Mouse (Mus musculus) bone marrow, adult 2 months (tissue): ENCODE results near the gene Drg1.

Experiments used
- CTCF ChIP-seq: fragments of 200-500 bp; IDR thresholded peaks from 2 replicates; pipeline ENCODE4 v1.5.1; 2011; ENCODE audit warnings: low read length, control low read depth; ENCODE audit not compliant: control insufficient read depth, insufficient read depth
- POLR2A ChIP-seq: fragments of 200-500 bp; IDR thresholded peaks from 2 replicates; pipeline ENCODE4 v1.6.1; 2011; ENCODE audit warnings: low read depth, mild to moderate bottlenecking, control low read depth, low read length, borderline replicate concordance; ENCODE audit not compliant: control insufficient read depth

DNA sequence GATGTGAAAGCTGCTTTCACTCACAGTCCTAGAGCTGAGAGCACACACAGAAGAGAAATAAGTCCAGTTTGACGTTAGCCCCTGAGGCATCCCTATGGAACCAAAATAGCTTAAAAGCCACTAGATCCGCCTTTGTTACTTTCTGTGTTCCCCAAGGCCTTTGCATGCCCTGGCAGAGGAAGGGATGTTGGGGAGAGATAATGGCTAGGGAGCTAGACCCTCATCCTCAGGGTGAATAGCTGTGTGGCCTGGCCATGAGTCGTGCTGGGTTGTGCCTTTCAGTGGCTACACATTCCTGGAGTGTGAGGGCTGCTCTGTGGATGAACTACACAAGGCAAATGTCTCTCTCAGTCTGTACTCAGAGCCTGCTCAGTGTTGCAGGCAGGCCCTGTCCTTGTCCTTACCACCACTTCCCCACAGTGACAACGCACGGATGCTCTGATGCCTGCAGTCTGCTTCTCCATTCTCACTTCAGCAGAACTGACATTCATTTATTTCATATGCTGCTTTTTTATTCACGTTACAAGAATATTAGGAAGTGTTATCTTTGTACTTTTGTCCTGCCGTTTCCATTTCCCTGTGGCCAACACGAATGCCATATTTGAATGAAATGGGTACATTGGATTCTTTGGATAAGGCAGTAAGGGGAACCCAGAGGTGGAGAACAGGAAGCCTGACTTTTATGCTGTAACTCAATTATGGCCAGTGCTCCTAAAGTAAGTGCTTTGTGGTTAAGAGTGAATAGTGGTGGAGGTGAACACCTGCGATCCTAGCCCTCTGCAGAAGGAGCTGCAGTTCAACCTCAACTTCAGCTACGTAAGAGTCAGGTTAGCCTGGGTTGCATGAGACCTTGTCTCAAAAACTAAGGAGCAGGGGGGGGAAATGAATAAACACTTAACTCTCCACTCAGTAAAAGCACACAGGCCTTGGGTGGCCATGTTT lies 31.9 kb upstream of the Drg1 start:
- TF ChIP-seq CTCF (no peak), POLR2A (no peak)
